Mouse (Mus musculus) testis, adult 2 months (tissue): ENCODE results near the gene Olfr620.

ENCODE experiments used
- CTCF ChIP-seq: fragments of 200-500 bp; IDR thresholded peaks from 2 replicates; pipeline ENCODE4 v1.5.1; 2012; ENCODE audit warnings: low read depth, mild to moderate bottlenecking, inconsistent platforms, low read length, moderate library complexity; ENCODE audit not compliant: control insufficient read depth, insufficient read depth, insufficient replicate concordance
- POLR2A ChIP-seq: fragments of 200-500 bp; IDR thresholded peaks from 2 replicates; pipeline ENCODE4 v1.6.1; 2012; ENCODE audit warnings: low read depth, mild to moderate bottlenecking, inconsistent platforms, low read length, moderate library complexity; ENCODE audit not compliant: control insufficient read depth

DNA sequence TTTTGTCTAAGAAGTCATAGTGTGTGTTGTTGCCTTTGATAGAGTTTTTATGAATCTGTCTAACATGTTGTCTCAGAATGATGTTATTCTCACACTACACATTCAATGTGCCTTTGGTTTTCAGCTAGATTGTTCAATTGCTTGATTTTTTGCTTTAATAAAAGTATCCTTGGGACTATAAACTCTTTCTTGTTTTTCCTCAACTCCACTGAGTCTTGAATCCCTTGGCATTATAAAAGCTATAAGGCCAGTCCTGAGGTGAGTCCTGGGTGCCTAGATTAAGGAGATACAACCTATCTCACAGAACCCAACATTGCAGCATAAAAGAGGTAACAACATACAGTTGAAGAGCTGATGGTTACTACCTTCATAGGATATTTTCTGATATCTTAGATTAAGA, 12.1 kb downstream of the Olfr620 start, which contains the start of gene Olfr619:
- TF ChIP-seq CTCF (no peak), POLR2A (no peak)
